Mouse (Mus musculus): ENCODE data around the gene Sema4a. TPM values are rescaled to one million over a fixed set of nuclear protein-coding genes. Genes with fewer than 3 reads are reported as not detected.
A peak's percentile ranks its signal among the peaks of the same experiment; 100 is the strongest.

The Sema4a gene
- polyA plus RNA-seq, 1 experiment from 2014 or later: 11.8 TPM

DNA sequence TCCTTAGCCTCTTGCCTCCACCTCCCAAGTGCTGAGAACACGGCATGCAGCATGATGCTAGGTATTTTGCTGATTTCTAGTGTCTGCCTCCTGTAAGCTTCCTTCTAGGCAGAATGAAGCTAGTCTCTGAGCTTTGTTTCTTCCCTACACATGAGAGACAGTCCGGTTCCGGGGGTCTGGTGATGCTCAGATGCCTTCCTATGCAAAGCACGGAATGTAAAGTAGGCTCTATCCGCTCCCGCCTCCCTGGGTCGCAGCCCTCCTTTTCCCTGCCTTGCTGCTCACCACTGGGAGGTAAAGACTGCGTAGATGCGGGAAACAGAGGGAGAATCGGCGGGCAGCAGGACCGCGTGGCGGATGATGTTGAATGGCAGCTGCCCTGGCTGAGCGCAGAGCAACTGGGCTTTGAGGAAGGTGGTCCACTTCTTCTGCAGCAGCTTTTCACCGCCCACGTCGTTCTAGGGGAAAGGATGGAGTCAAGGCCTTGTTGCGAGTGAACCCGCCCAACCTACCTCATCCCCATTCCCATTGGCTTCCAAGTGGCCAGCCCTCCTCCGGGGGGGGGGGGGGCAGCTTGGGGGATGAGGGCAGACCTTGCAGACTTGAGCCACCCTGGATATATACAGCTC is 11.5 kb downstream of the Sema4a start:
- Histone ChIP-seq H3K27me3 (ENCODE audit: control insufficient read depth, insufficient read depth, low read length) (no peaks in the 10 kb centered on the region), H3K9me3 (ENCODE audit: control insufficient read depth, low read depth, low read length) (no peaks in the 10 kb centered on the region), H3K4me2 (replicated peaks; ENCODE audit: low read depth, low read length) (peak overlapping the region; percentile 44), H3K36me3 (ENCODE audit: control insufficient read depth, insufficient read depth, low read length) (no peaks in the 10 kb centered on the region), H3K4me1 (ENCODE audit: control insufficient read depth, insufficient read depth, low read length) (peaks cover 9% of the 10 kb centered on the region; the same call in 1 of the 2 replicates), H3K9ac (replicated peaks; ENCODE audit: low read depth, low read length) (peak overlapping the region; percentile 23; the same call in 1 of the 2 replicates), H3K4me3 (ENCODE audit: low read depth, low read length) (peak overlapping the region; percentile 20), H3K27ac (ENCODE audit: low read length) (peak overlapping the region; percentile 44)
- 15% methylated on average over 21 of the region's 21 CpGs for WGBS
- ATAC-seq (ENCODE audit: insufficient number of reproducible peaks, insufficient read depth, low FRiP score, low read depth): peak; percentile 80; the same call in 1 of the 2 replicates

DNA sequence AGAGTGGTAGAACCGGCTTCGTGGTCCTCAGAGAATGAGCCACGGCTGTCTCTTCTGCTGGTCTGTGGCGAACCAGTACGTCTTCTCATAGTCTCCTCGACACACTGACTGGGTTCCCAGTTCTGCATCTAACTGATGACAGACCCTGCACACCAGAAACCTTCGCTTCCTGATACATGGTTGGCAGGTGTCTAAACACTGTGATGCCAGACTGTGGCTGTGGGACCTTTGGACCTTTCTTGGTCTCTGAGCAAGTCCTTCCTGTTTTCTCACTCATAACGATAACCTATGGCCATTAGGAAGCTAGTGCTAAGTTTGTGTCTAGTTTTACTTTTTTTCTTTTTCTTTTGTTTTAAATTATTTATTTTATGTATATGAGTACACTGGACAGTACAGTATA is 12.5 kb downstream of the Sema4a start:
- Histone ChIP-seq H3K4me1 (ENCODE audit: control insufficient read depth, insufficient read depth, low read length) (peaks cover 9% of the 10 kb centered on the region; the same call in 1 of the 2 replicates), H3K27me3 (ENCODE audit: control insufficient read depth, insufficient read depth, low read length) (no peaks in the 10 kb centered on the region), H3K9me3 (ENCODE audit: control insufficient read depth, low read depth, low read length) (no peaks in the 10 kb centered on the region), H3K27ac (ENCODE audit: low read length) (no peak overlapping the region), H3K4me2 (replicated peaks; ENCODE audit: low read depth, low read length) (no peak overlapping the region), H3K9ac (replicated peaks; ENCODE audit: low read depth, low read length) (no peak overlapping the region), H3K36me3 (ENCODE audit: control insufficient read depth, insufficient read depth, low read length) (no peaks in the 10 kb centered on the region), H3K4me3 (ENCODE audit: low read depth, low read length) (no peak overlapping the region)
- 83% methylated on average over 8 of the region's 8 CpGs for WGBS
- ATAC-seq (ENCODE audit: insufficient number of reproducible peaks, insufficient read depth, low FRiP score, low read depth): no peak

DNA sequence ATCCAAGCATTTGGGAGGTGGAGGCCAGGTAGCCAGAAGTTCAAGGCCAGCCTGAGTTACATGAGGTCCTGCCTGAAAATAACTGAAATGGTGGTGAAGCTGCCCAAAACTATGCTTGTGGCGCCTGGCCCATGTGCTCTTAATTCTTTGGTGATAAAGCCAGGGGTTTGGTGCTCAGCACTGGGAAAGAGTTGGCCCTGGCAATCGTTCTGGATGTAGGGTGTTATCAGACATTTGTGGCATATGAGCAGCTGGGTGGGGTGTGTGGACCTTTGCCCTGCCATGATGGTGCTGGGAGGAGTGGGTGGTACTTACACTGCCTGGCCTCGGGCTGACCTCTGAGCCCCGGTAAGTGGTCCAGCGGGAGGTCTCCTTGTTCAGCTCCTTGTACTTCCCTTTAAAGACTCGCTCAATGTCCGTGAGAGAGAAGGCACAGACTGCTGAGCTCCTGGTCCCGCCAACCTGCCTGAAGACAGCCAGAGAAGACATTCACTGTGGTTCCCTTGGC is 13.3 kb downstream of the Sema4a start:
- 49% methylated on average over 8 of the region's 8 CpGs for WGBS
- H3K36me3 ChIP-seq (ENCODE audit: control insufficient read depth, insufficient read depth, low read length): no peaks in the 10 kb centered on the region
- no peak for ATAC-seq (ENCODE audit: insufficient number of reproducible peaks, insufficient read depth, low FRiP score, low read depth)
- no peak overlapping the region for H3K27ac ChIP-seq (ENCODE audit: low read length)
- H3K9me3 ChIP-seq (ENCODE audit: control insufficient read depth, low read depth, low read length): no peaks in the 10 kb centered on the region
- peaks cover 9% of the 10 kb centered on the region; the same call in 1 of the 2 replicates for H3K4me1 ChIP-seq (ENCODE audit: control insufficient read depth, insufficient read depth, low read length)
- no peak overlapping the region for H3K4me2 ChIP-seq (replicated peaks; ENCODE audit: low read depth, low read length)
- no peaks in the 10 kb centered on the region for H3K27me3 ChIP-seq (ENCODE audit: control insufficient read depth, insufficient read depth, low read length)
- no peak overlapping the region for H3K4me3 ChIP-seq (ENCODE audit: low read depth, low read length)
- no peak overlapping the region for H3K9ac ChIP-seq (replicated peaks; ENCODE audit: low read depth, low read length)

DNA sequence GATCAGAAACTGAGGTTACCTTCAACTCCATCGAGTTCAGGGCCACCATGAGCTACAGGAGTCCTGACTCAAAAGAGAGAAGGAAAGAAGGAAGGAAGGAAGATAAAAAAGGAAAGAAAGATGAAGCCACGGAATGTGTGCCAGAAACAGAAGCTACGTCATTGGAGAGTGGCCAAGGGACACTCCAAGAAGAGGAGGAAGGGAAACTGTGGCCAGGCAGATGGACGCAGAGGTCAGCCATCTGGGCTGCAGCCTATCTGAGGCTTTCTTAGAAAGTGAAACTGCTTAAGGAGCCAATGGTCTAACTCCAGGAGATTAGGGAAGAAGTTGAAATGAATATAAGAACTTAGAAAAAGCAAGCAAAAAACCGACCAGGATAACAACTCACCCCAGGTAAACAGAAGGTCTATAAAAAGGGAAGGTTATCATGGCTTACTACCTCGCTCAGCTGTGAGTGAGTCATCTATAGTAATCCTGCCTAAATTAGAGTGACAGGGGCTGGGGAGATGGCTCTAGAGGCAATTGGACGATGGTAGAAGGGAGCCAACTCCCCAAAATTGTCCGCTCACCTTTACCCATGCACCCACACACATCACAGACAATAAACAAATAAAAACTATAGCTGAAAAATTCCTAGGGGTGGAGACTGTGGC is 14.4 kb downstream of the Sema4a start:
- Histone ChIP-seq H3K4me2 (replicated peaks; ENCODE audit: low read depth, low read length) (no peak overlapping the region), H3K9ac (replicated peaks; ENCODE audit: low read depth, low read length) (no peak overlapping the region), H3K36me3 (ENCODE audit: control insufficient read depth, insufficient read depth, low read length) (no peaks in the 10 kb centered on the region), H3K4me3 (ENCODE audit: low read depth, low read length) (no peak overlapping the region), H3K27ac (ENCODE audit: low read length) (no peak overlapping the region), H3K9me3 (ENCODE audit: control insufficient read depth, low read depth, low read length) (no peaks in the 10 kb centered on the region), H3K27me3 (ENCODE audit: control insufficient read depth, insufficient read depth, low read length) (no peaks in the 10 kb centered on the region), H3K4me1 (ENCODE audit: control insufficient read depth, insufficient read depth, low read length) (peaks cover 9% of the 10 kb centered on the region; the same call in 1 of the 2 replicates)
- whole genome bisulfite sequencing: 65% methylated on average over 8 of the region's 8 CpGs
- ATAC-seq (ENCODE audit: insufficient number of reproducible peaks, insufficient read depth, low FRiP score, low read depth): no peak

DNA sequence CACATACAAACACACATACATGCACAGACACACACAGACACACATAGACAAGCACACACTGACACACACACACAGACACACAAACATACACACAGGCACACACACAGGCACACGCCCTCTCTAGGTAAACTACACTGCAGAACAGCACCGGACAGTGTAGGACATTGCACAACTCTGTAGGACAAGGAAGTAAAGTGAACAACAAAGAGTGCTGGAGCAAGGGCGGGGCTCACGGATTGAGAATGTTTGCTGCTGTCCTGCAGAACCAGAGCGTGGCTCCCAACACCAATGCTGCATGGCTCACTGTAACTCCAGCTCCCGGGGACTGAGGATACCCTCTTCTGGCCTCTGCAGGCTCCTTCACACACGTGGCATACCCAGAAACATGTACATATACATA is 18.1 kb downstream of the Sema4a start:
- WGBS: 57% methylated on average over 7 of the region's 7 CpGs
- Histone ChIP-seq H3K27ac (ENCODE audit: low read length) (no peak overlapping the region), H3K4me3 (ENCODE audit: low read depth, low read length) (no peak overlapping the region), H3K27me3 (ENCODE audit: control insufficient read depth, insufficient read depth, low read length) (no peaks in the 10 kb centered on the region), H3K36me3 (ENCODE audit: control insufficient read depth, insufficient read depth, low read length) (no peaks in the 10 kb centered on the region), H3K4me1 (ENCODE audit: control insufficient read depth, insufficient read depth, low read length) (0 out of 2 replicates have a peak, but pooled peaks cover 9% of the 10 kb centered on the region), H3K9me3 (ENCODE audit: control insufficient read depth, low read depth, low read length) (no peaks in the 10 kb centered on the region), H3K9ac (replicated peaks; ENCODE audit: low read depth, low read length) (no peak overlapping the region), H3K4me2 (replicated peaks; ENCODE audit: low read depth, low read length) (no peak overlapping the region)
- peak; percentile 64 for ATAC-seq (ENCODE audit: insufficient number of reproducible peaks, insufficient read depth, low FRiP score, low read depth)

DNA sequence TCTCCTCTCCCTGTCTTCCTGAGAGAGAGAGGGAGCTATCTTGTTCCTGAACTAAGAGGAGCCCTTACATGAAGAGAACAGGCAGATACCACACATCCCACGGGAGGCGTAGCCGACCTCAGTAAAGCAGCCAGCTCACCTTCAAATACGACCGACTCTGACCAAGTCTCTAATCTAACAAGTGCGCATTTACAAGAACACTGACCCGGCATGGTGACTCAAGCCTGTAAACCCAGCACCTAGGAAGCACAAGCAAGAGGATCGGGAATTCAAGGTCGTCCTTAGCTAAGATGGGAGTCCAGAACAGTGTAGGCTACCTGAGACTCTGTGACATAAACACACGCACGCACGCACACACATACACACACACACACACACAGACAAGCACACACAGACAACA is 18.5 kb downstream of the Sema4a start:
- 78% methylated on average over 12 of the region's 12 CpGs for WGBS
- no peak for ATAC-seq (ENCODE audit: insufficient number of reproducible peaks, insufficient read depth, low FRiP score, low read depth)
- H3K9ac ChIP-seq (replicated peaks; ENCODE audit: low read depth, low read length): no peak overlapping the region
- H3K4me2 ChIP-seq (replicated peaks; ENCODE audit: low read depth, low read length): no peak overlapping the region
- no peaks in the 10 kb centered on the region for H3K36me3 ChIP-seq (ENCODE audit: control insufficient read depth, insufficient read depth, low read length)
- H3K4me1 ChIP-seq (ENCODE audit: control insufficient read depth, insufficient read depth, low read length): 0 out of 2 replicates have a peak, but pooled peaks cover 9% of the 10 kb centered on the region
- H3K4me3 ChIP-seq (ENCODE audit: low read depth, low read length): no peak overlapping the region
- no peaks in the 10 kb centered on the region for H3K27me3 ChIP-seq (ENCODE audit: control insufficient read depth, insufficient read depth, low read length)
- no peak overlapping the region for H3K27ac ChIP-seq (ENCODE audit: low read length)
- H3K9me3 ChIP-seq (ENCODE audit: control insufficient read depth, low read depth, low read length): no peaks in the 10 kb centered on the region

DNA sequence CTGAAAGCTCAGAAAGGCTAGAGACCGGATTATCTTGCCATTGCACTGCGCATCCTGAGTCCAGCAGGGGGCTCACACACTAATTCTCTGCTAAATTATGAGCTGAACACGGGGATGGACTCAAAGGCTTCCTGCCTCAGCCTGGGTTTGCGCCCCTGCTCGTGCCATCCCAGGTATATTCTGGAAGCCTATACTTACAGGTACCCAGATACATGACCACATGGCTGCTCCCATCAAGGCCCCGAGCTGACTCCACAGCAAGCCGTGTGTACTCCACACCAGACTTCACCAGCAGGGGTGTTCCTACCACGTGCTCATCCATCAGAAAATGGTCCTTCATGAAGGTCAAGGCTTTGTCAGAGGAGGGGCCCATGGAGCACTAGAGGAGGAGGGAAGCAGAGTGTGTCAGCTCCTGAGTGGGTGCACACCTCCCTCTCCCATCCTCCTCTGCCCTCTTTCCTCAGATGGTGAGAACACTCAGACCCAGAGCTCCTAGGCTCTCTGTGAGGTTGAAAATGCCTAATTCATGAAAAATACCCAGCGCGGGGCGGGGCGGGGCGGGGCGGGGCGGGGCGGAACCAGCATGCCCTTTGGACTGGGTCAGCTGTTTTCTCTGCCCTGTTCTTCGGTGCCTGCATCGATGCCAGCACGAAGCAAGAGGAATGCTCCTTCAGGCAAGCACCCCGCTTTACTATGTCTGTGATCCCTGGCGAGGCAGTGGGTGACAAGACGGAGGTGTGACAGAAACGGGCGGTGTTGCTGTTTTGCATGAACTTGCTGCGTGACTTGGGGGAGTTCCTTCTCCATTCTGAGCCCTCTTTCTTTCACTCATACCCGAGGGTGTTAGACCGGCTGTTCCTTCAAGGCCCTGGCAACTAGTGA is 20.2 kb downstream of the Sema4a start:
- Histone ChIP-seq H3K27ac (ENCODE audit: low read length) (no peak overlapping the region), H3K27me3 (ENCODE audit: control insufficient read depth, insufficient read depth, low read length) (no peaks in the 10 kb centered on the region), H3K9me3 (ENCODE audit: control insufficient read depth, low read depth, low read length) (no peaks in the 10 kb centered on the region), H3K4me2 (replicated peaks; ENCODE audit: low read depth, low read length) (peak overlapping the region; percentile 19; the same call in 1 of the 2 replicates), H3K4me1 (ENCODE audit: control insufficient read depth, insufficient read depth, low read length) (0 out of 2 replicates have a peak, but pooled peaks cover 9% of the 10 kb centered on the region), H3K9ac (replicated peaks; ENCODE audit: low read depth, low read length) (no peak overlapping the region), H3K36me3 (ENCODE audit: control insufficient read depth, insufficient read depth, low read length) (no peaks in the 10 kb centered on the region), H3K4me3 (ENCODE audit: low read depth, low read length) (no peak overlapping the region)
- WGBS: 18% methylated on average over 27 of the region's 27 CpGs
- 0 out of 2 replicates have a peak, but pooled peaks have one; percentile 20 for ATAC-seq (ENCODE audit: insufficient number of reproducible peaks, insufficient read depth, low FRiP score, low read depth)

DNA sequence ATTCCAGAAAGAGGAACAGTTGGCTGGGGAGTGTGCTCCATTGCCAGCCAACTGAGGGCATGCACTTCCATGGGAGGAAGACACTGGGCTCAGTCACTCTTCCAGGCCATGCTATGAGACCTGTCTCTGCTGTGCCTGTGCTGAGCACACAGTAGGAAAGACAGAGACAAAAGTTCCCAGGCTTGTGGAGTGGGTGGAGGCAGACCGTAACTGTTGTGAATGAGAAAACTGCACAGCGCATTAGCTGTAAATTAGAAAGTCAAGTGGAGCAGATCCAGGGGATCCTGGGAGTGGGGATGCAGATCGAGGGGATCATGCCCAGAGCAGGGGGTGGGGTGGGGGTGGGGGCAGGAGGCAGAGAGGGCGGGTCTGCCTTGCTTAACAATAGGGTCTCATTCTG is 21.4 kb downstream of the Sema4a start:
- Histone ChIP-seq H3K4me1 (ENCODE audit: control insufficient read depth, insufficient read depth, low read length) (0 out of 2 replicates have a peak, but pooled peaks cover 9% of the 10 kb centered on the region), H3K27me3 (ENCODE audit: control insufficient read depth, insufficient read depth, low read length) (no peaks in the 10 kb centered on the region), H3K27ac (ENCODE audit: low read length) (no peak overlapping the region), H3K9me3 (ENCODE audit: control insufficient read depth, low read depth, low read length) (no peaks in the 10 kb centered on the region), H3K9ac (replicated peaks; ENCODE audit: low read depth, low read length) (no peak overlapping the region), H3K4me2 (replicated peaks; ENCODE audit: low read depth, low read length) (no peak overlapping the region), H3K4me3 (ENCODE audit: low read depth, low read length) (no peak overlapping the region), H3K36me3 (ENCODE audit: control insufficient read depth, insufficient read depth, low read length) (no peaks in the 10 kb centered on the region)
- WGBS: 75% methylated on average over 4 of the region's 4 CpGs
- ATAC-seq (ENCODE audit: insufficient number of reproducible peaks, insufficient read depth, low FRiP score, low read depth): no peak

Data from stomach, embryonic 14.5 days (tissue).